ENCODE assay signal across 12 mouse cellular contexts in genomic region chr2:63186014-63186413, GRCm38 (mm10). TPM values are rescaled to one million over a fixed set of nuclear protein-coding genes. Genes with fewer than 3 reads are reported as not detected.
DNase-seq lines count a peak whose midpoint lies in the region; ATAC-seq lines count a peak whose summit lies in the region.
"Had no signal": no experiment of that assay in that cellular context is flagged by ENCODE, and none has a peak within 500 bp of the region (broad histone marks: within the 10 kb centered on the region; RNA-seq: fewer than 3 reads in every experiment).

No protein-coding gene starts in this region.

- WGBS in heart, embryonic 11.5 days (ENCODE audit: insufficient replicate concordance): 3% methylated on average over 2 of the region's 2 CpGs
- WGBS in midbrain, embryonic 11.5 days: 3% methylated on average over 2 of the region's 2 CpGs
- WGBS in midbrain, embryonic 13.5 days: 8% methylated on average over 2 of the region's 2 CpGs

- H3K9ac ChIP-seq in heart, embryonic 11.5 days (ENCODE audit: low read depth, low read length): no peak overlapping the region
- H3K9ac ChIP-seq in midbrain, embryonic 11.5 days (ENCODE audit: low read length): no peak overlapping the region
- no peak overlapping the region for H3K9ac ChIP-seq in midbrain, embryonic 13.5 days (replicated peaks)

- no peak overlapping the region for H3K27ac ChIP-seq in heart, embryonic 11.5 days (ENCODE audit: low read depth, low read length)
- no peak overlapping the region for H3K27ac ChIP-seq in midbrain, embryonic 11.5 days (ENCODE audit: low read depth, low read length)
- no peak overlapping the region for H3K27ac ChIP-seq in midbrain, embryonic 13.5 days
- H3K27ac ChIP-seq: heart, adult 2 months had no signal

- no peak overlapping the region for H3K4me3 ChIP-seq in heart, embryonic 11.5 days (ENCODE audit: low read depth, low read length)
- no peak overlapping the region for H3K4me3 ChIP-seq in midbrain, embryonic 11.5 days (ENCODE audit: low read depth, low read length)
- H3K4me3 ChIP-seq in midbrain, embryonic 13.5 days (replicated peaks): no peak overlapping the region
- H3K4me3 ChIP-seq: heart, adult 2 months had no signal

- H3K4me1 ChIP-seq in heart, embryonic 11.5 days (ENCODE audit: control insufficient read depth, insufficient read depth, low read length): 0 out of 2 replicates have a peak, but pooled peaks cover 2% of the 10 kb centered on the region
- no peaks in the 10 kb centered on the region for H3K4me1 ChIP-seq in midbrain, embryonic 11.5 days (ENCODE audit: control insufficient read depth, insufficient read depth, low read length)
- H3K4me1 ChIP-seq in midbrain, embryonic 13.5 days (replicated peaks): peaks cover 6% of the 10 kb centered on the region; the same call in 1 of the 2 replicates

- H3K9me3 ChIP-seq in heart, embryonic 11.5 days (replicated peaks; ENCODE audit: control insufficient read depth, low read length): no peaks in the 10 kb centered on the region
- no peaks in the 10 kb centered on the region for H3K9me3 ChIP-seq in midbrain, embryonic 11.5 days (ENCODE audit: control insufficient read depth, low read length)
- H3K9me3 ChIP-seq in midbrain, embryonic 13.5 days: no peaks in the 10 kb centered on the region

- H3K27me3 ChIP-seq in heart, embryonic 11.5 days (ENCODE audit: control insufficient read depth, insufficient read depth, low read length): peaks cover 12% of the 10 kb centered on the region
- H3K27me3 ChIP-seq in midbrain, embryonic 11.5 days (ENCODE audit: control insufficient read depth, insufficient read depth, low read length): no peaks in the 10 kb centered on the region
- H3K27me3 ChIP-seq in midbrain, embryonic 13.5 days: no peaks in the 10 kb centered on the region

- H3K36me3 ChIP-seq in heart, embryonic 11.5 days (ENCODE audit: control insufficient read depth, insufficient read depth, low read length): no peaks in the 10 kb centered on the region
- no peaks in the 10 kb centered on the region for H3K36me3 ChIP-seq in midbrain, embryonic 11.5 days (ENCODE audit: control insufficient read depth, insufficient read depth, low read length)
- no peaks in the 10 kb centered on the region for H3K36me3 ChIP-seq in midbrain, embryonic 13.5 days

- ATAC-seq in heart, embryonic 11.5 days (replicated peaks; ENCODE audit: insufficient number of reproducible peaks, low FRiP score, low TSS enrichment): no peak
- ATAC-seq in midbrain, embryonic 11.5 days (ENCODE audit: low FRiP score): no peak
- ATAC-seq in midbrain, embryonic 13.5 days: no peak
- ATAC-seq: forebrain, embryonic 16.5 days had no signal

- H3K4me2 ChIP-seq in heart, embryonic 11.5 days: no peak overlapping the region
- no peak overlapping the region for H3K4me2 ChIP-seq in midbrain, embryonic 11.5 days
- no peak overlapping the region for H3K4me2 ChIP-seq in midbrain, embryonic 13.5 days (replicated peaks)

- peak; percentile 8 for DNase-seq in heart, postnatal 4 days
- peak; percentile 85 for DNase-seq in midbrain, embryonic 11.5 days (ENCODE audit: low spot score, missing footprints)
- peak; percentile 59 for DNase-seq in ZHBTc4 (ENCODE audit: low read depth, low spot score)
- DNase-seq in mesoderm, embryonic 11.5 days (ENCODE audit: low read depth, low spot score): peak; percentile 71
- DNase-seq in urinary bladder, postnatal 36 days (ENCODE audit: low spot score in 2 of 2): no peak
- no peak for DNase-seq in spleen, postnatal 4 days (ENCODE audit: low spot score in 2 of 2)
- DNase-seq: heart, adult 2 months had no signal

RNA-seq across cellular contexts. Expression of gene Kcnh7, which starts 1.9 kb away (rescaled TPM):
- total RNA-seq in heart, postnatal 4 days (2021): 1 to 10 TPM; 1.9 to 2.6 TPM
- polyA plus RNA-seq in heart, embryonic 11.5 days (2014; fragmentation: Nextera tagmentation; extraction: Ambion mirVana): 5.5 and 7.4 TPM in 2 replicates
- 0.92 and 1.1 TPM in 2 replicates for polyA plus RNA-seq in midbrain, embryonic 11.5 days (2014; fragmentation: Nextera tagmentation; extraction: Ambion mirVana)
- 6.9 and 7.6 TPM in 2 replicates for polyA plus RNA-seq in midbrain, embryonic 13.5 days (2015; fragmentation: Nextera tagmentation; extraction: Ambion mirVana)
- total RNA-seq: common myeloid progenitor, adult 5-6 weeks; monocyte, adult 5-6 weeks had no signal

Comparison
In these comparisons a context has a peak if more than half of its experiments do, and no peak if none do; other contexts are left out.
1. DNase-seq: peak in heart, postnatal 4 days (single experiment), midbrain, embryonic 11.5 days (single experiment), ZHBTc4 (single experiment) and mesoderm, embryonic 11.5 days (single experiment); none in urinary bladder, postnatal 36 days (0 of 2) and spleen, postnatal 4 days (0 of 2).